Mouse (Mus musculus): Measurements from ENCODE around the gene Cd93. TPM values are rescaled to one million over a fixed set of nuclear protein-coding genes. Genes with fewer than 3 reads are reported as not detected.

Cd93 gene
- total and polyA plus RNA-seq, 3 experiments = 28.1 to 51.8 (median 47.8) TPM

DNA sequence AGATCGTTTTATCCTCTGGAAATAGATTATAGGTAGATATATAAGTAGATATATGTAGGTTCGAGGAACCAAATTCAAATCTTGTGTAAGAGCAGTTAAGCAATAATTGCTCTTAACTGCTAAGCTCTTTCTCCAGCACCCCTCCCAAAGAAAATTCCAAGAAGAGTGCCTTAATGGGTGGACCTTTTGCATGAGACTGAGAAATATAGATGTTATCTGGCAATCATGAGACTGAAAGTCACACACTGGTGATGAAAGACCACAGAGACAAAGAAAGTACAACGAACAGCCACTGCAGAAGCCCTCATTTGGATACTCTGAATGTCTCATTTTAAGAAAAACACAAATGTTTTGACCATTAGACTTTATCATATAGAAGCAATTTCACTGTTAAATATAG, 14.8 kb downstream of the Cd93 start:
- no peaks in the 10 kb centered on the region for H3K79me2 ChIP-seq (replicated peaks; ENCODE audit: control insufficient read depth, insufficient read depth, low read length)
- no peak overlapping the region for H3K9ac ChIP-seq (ENCODE audit: low read depth, low read length)
- intact Hi-C loops (cut with DNase I) = no loop called here
- H3K27ac ChIP-seq = peak overlapping the region; percentile 57
- 61% methylated on average over 3 of the region's 3 CpGs for WGBS
- TF ChIP-seq EP300 (IDR thresholded peaks at IDR 0.05; ENCODE audit: insufficient read depth, low read depth, low read length) = no peak
- no peak for TF ChIP-seq POLR2A (IDR thresholded peaks at IDR 0.05; ENCODE audit: insufficient read depth, low read depth, low read length)
- no peak for TF ChIP-seq CTCF (IDR thresholded peaks at IDR 0.05)
- no peak overlapping the region for H3K4me3 ChIP-seq
- H3K4me1 ChIP-seq (ENCODE audit: control insufficient read depth, insufficient read depth, low read length) = peaks cover 6% of the 10 kb centered on the region
- H3K27me3 ChIP-seq (ENCODE audit: control insufficient read depth, insufficient read depth, low read length) = no peaks in the 10 kb centered on the region
- DNase-seq = no peak
- peaks cover 27% of the 10 kb centered on the region for H3K36me3 ChIP-seq (ENCODE audit: control insufficient read depth, insufficient read depth, low read length)

DNA sequence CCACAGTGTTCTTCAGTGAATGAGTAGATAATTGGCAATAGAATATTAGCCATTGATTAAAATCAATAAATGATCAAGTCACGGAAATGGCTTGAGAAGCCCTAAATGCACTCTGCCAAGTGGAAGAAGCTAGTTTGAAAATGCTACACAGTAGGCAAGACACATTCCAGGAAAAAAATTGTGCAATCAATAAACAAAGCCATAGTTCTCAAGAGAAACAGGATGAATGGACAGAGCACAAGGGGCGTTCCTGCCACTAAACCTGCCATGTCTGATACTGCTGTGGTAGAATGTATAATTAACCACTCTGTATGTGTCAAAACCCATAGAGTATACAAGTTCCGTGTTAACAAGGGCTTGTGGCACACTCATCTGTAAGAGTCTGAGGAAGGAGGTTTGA, 15.8 kb downstream of the Cd93 start:
- Histone ChIP-seq H3K79me2 (replicated peaks; ENCODE audit: control insufficient read depth, insufficient read depth, low read length) (no peaks in the 10 kb centered on the region), H3K9ac (ENCODE audit: low read depth, low read length) (no peak overlapping the region), H3K27ac (no peak overlapping the region), H3K4me3 (no peak overlapping the region), H3K4me1 (ENCODE audit: control insufficient read depth, insufficient read depth, low read length) (peaks cover 6% of the 10 kb centered on the region), H3K36me3 (ENCODE audit: control insufficient read depth, insufficient read depth, low read length) (peaks cover 20% of the 10 kb centered on the region), H3K27me3 (ENCODE audit: control insufficient read depth, insufficient read depth, low read length) (no peaks in the 10 kb centered on the region)
- intact Hi-C loops (cut with DNase I) = no loop called here
- 81% methylated on average over 3 of the region's 3 CpGs for WGBS
- TF ChIP-seq POLR2A (IDR thresholded peaks at IDR 0.05; ENCODE audit: insufficient read depth, low read depth, low read length) (no peak), CTCF (IDR thresholded peaks at IDR 0.05) (no peak), EP300 (IDR thresholded peaks at IDR 0.05; ENCODE audit: insufficient read depth, low read depth, low read length) (no peak)
- DNase-seq = no peak

DNA sequence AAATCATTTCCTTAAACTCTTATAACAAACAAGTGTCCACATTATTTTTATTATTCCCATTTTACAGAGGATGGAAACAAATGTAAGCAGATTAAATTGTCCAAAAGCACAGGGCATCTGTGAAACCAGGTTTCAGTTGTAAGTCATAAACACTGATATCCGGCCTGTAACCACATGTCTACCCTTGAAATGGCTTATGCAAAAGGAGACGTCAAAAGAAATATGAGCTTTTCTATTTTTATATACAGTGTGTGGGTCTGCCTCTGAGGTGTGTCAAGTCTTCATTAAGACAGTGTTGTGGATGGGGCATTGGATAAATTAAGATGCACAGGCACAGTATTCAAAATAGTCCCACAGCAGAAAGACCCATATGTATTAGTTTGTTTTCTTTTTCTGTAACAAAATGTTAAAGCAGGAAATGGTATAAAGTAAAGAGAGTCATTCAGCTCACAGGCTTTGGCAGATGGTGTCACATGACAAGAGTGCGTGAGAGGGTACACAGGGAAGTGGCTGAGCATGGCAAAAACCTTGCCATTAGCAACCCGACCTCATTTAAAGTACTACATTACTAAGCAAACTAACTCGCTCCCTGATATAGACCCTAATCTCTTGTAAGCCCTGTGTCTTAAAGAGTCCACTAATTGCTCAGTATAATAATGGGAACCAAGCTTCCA, 17.5 kb downstream of the Cd93 start:
- H3K9ac ChIP-seq (ENCODE audit: low read depth, low read length) = no peak overlapping the region
- H3K27me3 ChIP-seq (ENCODE audit: control insufficient read depth, insufficient read depth, low read length) = no peaks in the 10 kb centered on the region
- H3K4me3 ChIP-seq = no peak overlapping the region
- H3K27ac ChIP-seq = no peak overlapping the region
- H3K4me1 ChIP-seq (ENCODE audit: control insufficient read depth, insufficient read depth, low read length) = peaks cover 6% of the 10 kb centered on the region
- WGBS = 74% methylated on average over 5 of the region's 5 CpGs
- TF ChIP-seq POLR2A (IDR thresholded peaks at IDR 0.05; ENCODE audit: insufficient read depth, low read depth, low read length) (no peak), EP300 (IDR thresholded peaks at IDR 0.05; ENCODE audit: insufficient read depth, low read depth, low read length) (no peak), CTCF (IDR thresholded peaks at IDR 0.05) (no peak)
- no peak for DNase-seq
- peaks cover 18% of the 10 kb centered on the region for H3K36me3 ChIP-seq (ENCODE audit: control insufficient read depth, insufficient read depth, low read length)
- intact Hi-C loops (cut with DNase I) = no loop called here
- no peaks in the 10 kb centered on the region for H3K79me2 ChIP-seq (replicated peaks; ENCODE audit: control insufficient read depth, insufficient read depth, low read length)

DNA sequence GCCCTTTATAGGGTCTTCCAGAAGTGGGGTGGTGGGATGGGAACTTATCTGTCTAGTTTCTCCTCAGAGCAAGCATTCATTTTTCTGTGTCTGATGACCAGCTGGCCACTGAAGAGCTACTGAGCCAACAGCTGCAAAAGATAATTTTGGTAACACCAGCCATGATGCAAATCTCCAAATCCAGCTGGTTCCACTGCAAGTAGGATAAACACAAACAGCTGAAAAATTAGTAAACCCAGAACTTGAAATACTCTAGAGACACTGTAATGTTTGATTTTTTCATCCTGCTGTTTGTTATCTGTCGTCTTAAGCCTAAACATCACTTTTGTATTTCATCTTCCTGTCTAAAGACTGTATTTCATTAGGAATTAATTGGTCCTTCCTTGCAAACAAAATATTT, 21.7 kb downstream of the Cd93 start:
- 55% methylated on average over 1 of the region's 1 CpGs for WGBS
- Histone ChIP-seq H3K9ac (ENCODE audit: low read depth, low read length) (no peak overlapping the region), H3K27me3 (ENCODE audit: control insufficient read depth, insufficient read depth, low read length) (no peaks in the 10 kb centered on the region), H3K27ac (no peak overlapping the region), H3K4me1 (ENCODE audit: control insufficient read depth, insufficient read depth, low read length) (peaks cover 1% of the 10 kb centered on the region; the same call in 1 of the 2 replicates), H3K4me3 (no peak overlapping the region), H3K36me3 (ENCODE audit: control insufficient read depth, insufficient read depth, low read length) (peaks cover 7% of the 10 kb centered on the region), H3K79me2 (replicated peaks; ENCODE audit: control insufficient read depth, insufficient read depth, low read length) (no peaks in the 10 kb centered on the region)
- intact Hi-C loops (cut with DNase I) = loop anchor here (5.0 kb wide), 2 partner anchors 56 to 151 kb away; no protein-coding TSS in a partner anchor
- no peak for DNase-seq
- TF ChIP-seq CTCF (IDR thresholded peaks at IDR 0.05) (no peak), EP300 (IDR thresholded peaks at IDR 0.05; ENCODE audit: insufficient read depth, low read depth, low read length) (no peak), POLR2A (IDR thresholded peaks at IDR 0.05; ENCODE audit: insufficient read depth, low read depth, low read length) (no peak)

DNA sequence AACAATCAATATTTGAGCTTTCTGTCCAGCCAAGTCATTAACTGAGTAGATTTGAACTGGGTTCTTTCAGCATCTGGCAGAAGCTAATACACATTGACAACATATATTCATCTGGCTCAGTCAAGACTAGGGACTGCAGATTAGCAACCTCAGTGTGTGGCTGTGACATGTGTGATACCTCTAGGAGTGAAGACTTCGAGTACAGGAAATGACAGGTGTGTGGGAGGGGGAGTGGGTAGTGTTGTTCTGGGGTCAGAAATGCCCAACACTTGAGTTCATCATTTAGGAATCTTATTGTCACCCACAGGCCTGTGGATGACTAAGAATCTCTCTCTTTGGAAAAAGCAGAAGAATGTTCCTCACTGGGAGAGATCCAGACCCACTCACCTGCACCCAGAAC, 22.3 kb downstream of the Cd93 start:
- Histone ChIP-seq H3K27me3 (ENCODE audit: control insufficient read depth, insufficient read depth, low read length) (no peaks in the 10 kb centered on the region), H3K79me2 (replicated peaks; ENCODE audit: control insufficient read depth, insufficient read depth, low read length) (no peaks in the 10 kb centered on the region), H3K27ac (no peak overlapping the region), H3K4me1 (ENCODE audit: control insufficient read depth, insufficient read depth, low read length) (peaks cover 1% of the 10 kb centered on the region; the same call in 1 of the 2 replicates), H3K4me3 (no peak overlapping the region), H3K36me3 (ENCODE audit: control insufficient read depth, insufficient read depth, low read length) (peaks cover 7% of the 10 kb centered on the region), H3K9ac (ENCODE audit: low read depth, low read length) (no peak overlapping the region)
- DNase-seq = no peak
- WGBS = 35% methylated on average over 1 of the region's 1 CpGs
- intact Hi-C loops (cut with DNase I) = loop anchor here (5.0 kb wide), 2 partner anchors 56 to 151 kb away; no protein-coding TSS in a partner anchor
- no peak for TF ChIP-seq CTCF (IDR thresholded peaks at IDR 0.05)
- TF ChIP-seq EP300 (IDR thresholded peaks at IDR 0.05; ENCODE audit: insufficient read depth, low read depth, low read length) = no peak

DNA sequence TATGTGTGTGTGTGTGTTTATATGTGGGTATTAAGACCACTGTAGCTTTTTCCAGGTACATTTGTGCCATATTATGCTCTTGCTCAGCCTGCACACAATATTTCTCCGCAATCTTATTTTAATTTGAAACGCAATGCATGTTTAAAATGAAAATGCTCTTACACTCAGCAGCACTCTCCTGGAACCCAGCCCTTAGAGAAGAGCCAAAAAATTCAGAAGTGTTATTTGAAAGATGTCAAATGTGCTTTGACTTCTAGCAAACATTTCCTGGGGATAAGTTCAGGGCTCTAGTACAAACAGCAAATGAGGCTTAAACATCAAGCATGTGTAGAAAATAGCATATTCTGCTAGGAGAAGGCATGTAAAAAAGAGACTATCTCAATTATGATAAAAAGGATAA, 23.6 kb downstream of the Cd93 start:
- WGBS = 73% methylated on average over 2 of the region's 2 CpGs
- H3K4me1 ChIP-seq (ENCODE audit: control insufficient read depth, insufficient read depth, low read length) = peaks cover 1% of the 10 kb centered on the region; the same call in 1 of the 2 replicates
- no peak for DNase-seq
- H3K9ac ChIP-seq (ENCODE audit: low read depth, low read length) = no peak overlapping the region
- no peak overlapping the region for H3K4me3 ChIP-seq
- peaks cover 7% of the 10 kb centered on the region for H3K36me3 ChIP-seq (ENCODE audit: control insufficient read depth, insufficient read depth, low read length)
- no peaks in the 10 kb centered on the region for H3K27me3 ChIP-seq (ENCODE audit: control insufficient read depth, insufficient read depth, low read length)
- H3K27ac ChIP-seq = no peak overlapping the region
- no peak for TF ChIP-seq EP300 (IDR thresholded peaks at IDR 0.05; ENCODE audit: insufficient read depth, low read depth, low read length)
- no peaks in the 10 kb centered on the region for H3K79me2 ChIP-seq (replicated peaks; ENCODE audit: control insufficient read depth, insufficient read depth, low read length)
- intact Hi-C loops (cut with DNase I) = loop anchor here (5.0 kb wide), 2 partner anchors 58 to 153 kb away; no protein-coding TSS in a partner anchor

Measured in heart, adult 2 months (tissue).